In genomic region chr11:60235351-60235750, GRCm38 (mm10) we compare ENCODE assay signal across 20 mouse cellular contexts.
"Had no signal": no experiment of that assay in that cellular context is flagged by ENCODE, and none has a peak within 500 bp of the region (broad histone marks: within the 10 kb centered on the region; RNA-seq: fewer than 3 reads in every experiment).

No protein-coding gene starts in this region.

- DNase-seq: kidney, adult 18-20 months; layer of hippocampus, adult 9-11 months; liver; lung, adult 18-20 months; lung, postnatal 10 days; lung, postnatal 36 days; midbrain, embryonic 14.5 days; right cerebral cortex, adult 18-20 months; right cerebral cortex, postnatal 14 days; right cerebral cortex, postnatal 4 days had no signal

- H3K9me3 ChIP-seq: limb, embryonic 10.5 days; limb, embryonic 13.5 days; liver, embryonic 12.5 days; liver, embryonic 15.5 days; lung, embryonic 15.5 days; midbrain, embryonic 10.5 days had no signal

- H3K4me3 ChIP-seq: layer of hippocampus, adult 2 months; limb, embryonic 10.5 days; limb, embryonic 13.5 days; liver, embryonic 12.5 days; liver, embryonic 15.5 days; lung, embryonic 15.5 days; megakaryocyte, embryonic 14.5 days; midbrain, embryonic 10.5 days had no signal

- H3K27me3 ChIP-seq: limb, embryonic 13.5 days; liver, embryonic 12.5 days; liver, embryonic 15.5 days; lung, embryonic 15.5 days; megakaryocyte, embryonic 14.5 days had no signal

- H3K4me2 ChIP-seq: limb, embryonic 13.5 days; liver, embryonic 12.5 days; liver, embryonic 15.5 days; lung, embryonic 15.5 days had no signal

- H3K27ac ChIP-seq: kidney, postnatal 0 days; layer of hippocampus, adult 2 months; limb, embryonic 10.5 days; limb, embryonic 13.5 days; liver, embryonic 12.5 days; liver, embryonic 15.5 days; lung, embryonic 15.5 days; midbrain, embryonic 10.5 days; stomach, postnatal 0 days had no signal

- ATAC-seq: liver, embryonic 12.5 days had no signal

- H3K9ac ChIP-seq: limb, embryonic 13.5 days; liver, embryonic 12.5 days; liver, embryonic 15.5 days; lung, embryonic 15.5 days had no signal
